Comparison of ENCODE assay signal across 23 mouse cellular contexts in genomic region chr1:33657574-33658149, GRCm38 (mm10). TPM values are rescaled to one million over a fixed set of nuclear protein-coding genes. Genes with fewer than 3 reads are reported as not detected.
DNase-seq lines count a peak whose midpoint lies in the region; ATAC-seq and TF ChIP-seq lines count a peak whose summit lies in the region.
"Had no signal": no experiment of that assay in that cellular context is flagged by ENCODE, and none has a peak within 500 bp of the region (broad histone marks: within the 10 kb centered on the region; RNA-seq: fewer than 3 reads in every experiment).

No protein-coding gene starts in this region.

- H3K4me1 ChIP-seq in kidney, embryonic 14.5 days (ENCODE audit: control insufficient read depth, insufficient read depth, low read length) = no peaks in the 10 kb centered on the region
- H3K4me1 ChIP-seq in lung, adult 2 months (ENCODE audit: control insufficient read depth, insufficient read depth, low read length) = no peaks in the 10 kb centered on the region
- H3K4me1 ChIP-seq: embryonic facial prominence, embryonic 10.5 days; heart, embryonic 13.5 days; liver, embryonic 13.5 days; midbrain, embryonic 15.5 days; stomach, embryonic 15.5 days had no signal

- ATAC-seq in kidney, embryonic 14.5 days (ENCODE audit: low FRiP score, low TSS enrichment) = peak; percentile 67
- no peak for ATAC-seq in CD4-positive, CD25-positive, alpha-beta regulatory T cell, adult 4 months
- ATAC-seq: forebrain, embryonic 14.5 days; hindbrain, embryonic 16.5 days; midbrain, embryonic 15.5 days had no signal

- WGBS in kidney, embryonic 14.5 days = 54% methylated on average over 12 of the region's 12 CpGs
- 70% methylated on average over 12 of the region's 12 CpGs for WGBS in lung, adult 2 months

- no peaks in the 10 kb centered on the region for H3K27me3 ChIP-seq in kidney, embryonic 14.5 days (ENCODE audit: control insufficient read depth, insufficient read depth, low read length)
- H3K27me3 ChIP-seq: heart, embryonic 13.5 days; liver, embryonic 13.5 days; midbrain, embryonic 15.5 days; stomach, embryonic 15.5 days had no signal

- no peak for TF ChIP-seq CTCF in lung, adult 2 months (IDR thresholded peaks at IDR 0.05; ENCODE audit: insufficient read depth, low read length)

- no peak overlapping the region for H3K4me3 ChIP-seq in kidney, embryonic 14.5 days (ENCODE audit: low read length)
- H3K4me3 ChIP-seq in lung, adult 2 months (replicated peaks; ENCODE audit: extremely low read depth, low read depth, low read length) = no peak overlapping the region
- H3K4me3 ChIP-seq: embryonic facial prominence, embryonic 10.5 days; erythroblast, embryonic 14.5 days; heart, embryonic 13.5 days; layer of hippocampus, adult 2 months; liver, embryonic 13.5 days; midbrain, embryonic 15.5 days; stomach, embryonic 15.5 days had no signal

- peak overlapping the region; percentile 85 for H3K27ac ChIP-seq in kidney, embryonic 14.5 days (ENCODE audit: low read depth, low read length)
- H3K27ac ChIP-seq: embryonic facial prominence, embryonic 10.5 days; heart, embryonic 13.5 days; layer of hippocampus, adult 2 months; liver, embryonic 13.5 days; midbrain, embryonic 15.5 days; stomach, embryonic 15.5 days had no signal

- no peak for TF ChIP-seq POLR2A in lung, adult 2 months (IDR thresholded peaks at IDR 0.05; ENCODE audit: borderline replicate concordance, extremely low read depth, low read depth, low read length)

- no peak for DNase-seq in kidney, postnatal 25 days
- peak; percentile 16 for DNase-seq in 416B (ENCODE audit: low read depth)
- peak; percentile 45 for DNase-seq in lung, adult 2 months
- DNase-seq in lung, postnatal 36 days = peak; percentile 70
- no peak for DNase-seq in right cerebral cortex, postnatal 10 days (ENCODE audit: low spot score in 2 of 2)
- no peak for DNase-seq in cerebellum, postnatal 25 days
- DNase-seq: adrenal gland, adult 8-10 months; cerebellum, adult 18-20 months; heart, postnatal 36 days; kidney, adult 18-20 months; liver, embryonic 13.5 days; spleen, adult 18-20 months; thymus, postnatal 4 days had no signal

- no peak overlapping the region for H3K9ac ChIP-seq in kidney, embryonic 14.5 days (ENCODE audit: low read depth, low read length)
- H3K9ac ChIP-seq: heart, embryonic 13.5 days; liver, embryonic 13.5 days; midbrain, embryonic 15.5 days; stomach, embryonic 15.5 days had no signal

- H3K36me3 ChIP-seq in kidney, embryonic 14.5 days (ENCODE audit: control insufficient read depth, insufficient read depth, low read length) = peaks cover 27% of the 10 kb centered on the region

- H3K9me3 ChIP-seq in kidney, embryonic 14.5 days (ENCODE audit: control insufficient read depth, low read length) = no peaks in the 10 kb centered on the region
- H3K9me3 ChIP-seq: embryonic facial prominence, embryonic 10.5 days; heart, embryonic 13.5 days; liver, embryonic 13.5 days; midbrain, embryonic 15.5 days; stomach, embryonic 15.5 days had no signal

- H3K4me2 ChIP-seq in kidney, embryonic 14.5 days (replicated peaks; ENCODE audit: low read depth, low read length) = no peak overlapping the region
- H3K4me2 ChIP-seq: heart, embryonic 13.5 days; liver, embryonic 13.5 days; midbrain, embryonic 15.5 days; stomach, embryonic 15.5 days had no signal

RNA-seq across cellular contexts. Expression of gene Prim2, which starts 11.9 kb away (rescaled TPM):
- 42.2 and 44.0 TPM in 2 replicates for polyA plus RNA-seq in kidney, embryonic 14.5 days (2014; fragmentation: Nextera tagmentation; extraction: Ambion mirVana)
- 2.3 and 4.0 TPM in 2 replicates for polyA plus RNA-seq in lung, adult 2 months (2012; rRNA removed)
- 10 to 100 TPM; 19.8 to 23.3 TPM for polyA plus RNA-seq in CD4-positive, CD25-positive, alpha-beta regulatory T cell, adult 4 months (2017; shearing (Covaris generic))

Comparison
In these comparisons a context has a peak if more than half of its experiments do, and no peak if none do; other contexts are left out.
1. DNase-seq: peak in 416B (single experiment), lung, adult 2 months (single experiment) and lung, postnatal 36 days (single experiment); none in kidney, postnatal 25 days (0 of 2), right cerebral cortex, postnatal 10 days (0 of 2) and cerebellum, postnatal 25 days (0 of 2).